Mouse (Mus musculus): ENCODE data around the gene Kdf1. TPM values are rescaled to one million over a fixed set of nuclear protein-coding genes. Genes with fewer than 3 reads are reported as not detected.

Kdf1 gene
- total RNA-seq (2015; ENCODE audit: low replicate concordance) (not detected in 2 replicates), total RNA-seq (2017; ENCODE audit: low replicate concordance) (not detected in 2 replicates)

DNA sequence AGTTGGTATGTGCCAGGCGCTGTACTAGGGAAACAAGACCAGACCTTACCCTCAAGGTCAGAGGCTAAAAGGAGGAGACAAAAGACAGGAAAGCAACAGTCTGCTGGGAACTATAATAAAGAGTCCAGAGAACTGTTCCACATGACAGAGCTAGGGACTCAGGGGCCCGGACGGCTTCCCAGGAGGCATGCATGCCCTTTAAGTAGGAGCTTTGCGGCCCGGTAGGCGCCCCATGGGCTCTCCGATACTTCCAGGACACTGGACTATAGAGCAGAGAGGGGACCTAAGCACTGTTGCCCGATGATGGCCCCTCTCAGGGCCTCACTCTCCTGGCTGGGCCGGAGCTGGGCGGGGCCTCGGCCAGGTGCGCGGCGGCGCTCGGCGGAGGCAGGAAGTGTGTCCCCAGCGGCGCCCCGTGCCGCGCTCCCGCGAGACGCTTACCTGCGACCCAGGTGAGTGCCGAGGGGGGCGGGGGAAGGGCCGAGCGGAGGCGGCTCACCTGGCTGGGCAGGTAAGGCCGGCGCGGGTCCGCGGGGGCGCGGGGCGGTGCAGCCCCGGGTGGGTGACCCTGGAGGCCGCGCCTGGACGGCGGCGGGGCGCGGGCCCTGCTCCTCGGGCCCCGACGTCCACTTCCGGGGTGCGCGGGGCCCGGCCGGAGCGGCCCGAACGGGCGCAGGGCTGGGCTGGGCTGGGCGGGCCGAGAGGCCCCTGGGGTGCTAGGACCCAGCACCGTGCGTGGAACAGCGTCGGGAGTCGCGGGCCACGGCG is at the start of gene Kdf1:
Kdf1 (plus strand) TSS at position 363 of the 768 bp plus-strand sequence.
- ATAC-seq (replicated peaks; ENCODE audit: low FRiP score, poor library complexity, severe bottlenecking): no peak

DNA sequence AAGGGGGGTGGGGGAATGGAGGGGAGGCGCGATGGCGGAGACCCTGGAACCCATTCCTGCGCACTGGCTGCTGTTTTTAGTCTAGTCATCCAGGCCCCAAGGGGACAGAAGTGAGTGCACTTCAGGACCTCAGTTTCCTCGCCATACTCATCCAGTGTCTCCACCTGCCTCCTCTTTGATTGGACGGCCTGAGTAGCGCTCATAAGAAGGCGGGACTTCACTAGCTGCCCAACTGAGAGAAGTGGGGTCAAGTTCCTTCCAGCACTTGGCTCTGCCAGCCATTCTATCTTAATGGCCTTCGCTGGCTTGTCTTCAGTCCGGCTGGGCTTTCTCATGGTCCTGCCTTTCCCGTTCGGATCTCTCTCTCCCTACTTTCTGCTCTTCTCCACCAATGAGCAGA is 49.6 kb upstream of the Kdf1 start:
- 0 out of 2 replicates have a peak, but pooled peaks have one; percentile 29 for ATAC-seq (replicated peaks; ENCODE audit: low FRiP score, poor library complexity, severe bottlenecking)

DNA sequence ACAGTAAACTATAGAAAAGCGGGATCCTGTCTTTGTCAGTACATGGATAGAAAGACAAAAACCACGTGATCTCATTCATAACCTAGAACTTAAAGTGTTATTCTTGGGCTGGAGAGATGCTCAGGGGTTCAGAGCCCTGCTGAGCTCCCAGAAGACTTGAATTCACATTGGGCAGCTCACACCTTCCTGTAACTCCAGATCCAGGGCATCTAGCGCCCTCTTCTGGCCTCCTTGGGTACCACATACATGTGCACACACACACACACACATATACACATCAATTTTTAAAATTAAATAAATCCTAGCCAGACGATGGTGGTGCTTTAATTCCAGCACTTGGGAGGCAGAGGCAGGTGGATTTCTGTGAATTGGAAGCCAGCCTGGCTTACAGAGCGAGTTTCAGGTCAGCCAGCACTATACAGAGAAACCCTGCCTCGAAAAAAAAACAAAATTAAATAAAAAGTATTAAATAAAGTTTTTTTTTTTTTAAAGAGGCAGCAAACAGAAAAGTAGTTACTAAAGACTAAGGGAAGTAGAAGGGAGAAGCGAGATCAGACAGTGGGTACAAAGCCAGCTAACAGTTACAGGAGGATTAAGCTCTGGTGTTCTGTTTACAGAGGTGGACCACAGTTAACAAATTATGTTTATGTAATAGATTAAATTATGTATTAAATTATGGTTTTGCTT is 47.5 kb upstream of the Kdf1 start:
- no peak for ATAC-seq (replicated peaks; ENCODE audit: low FRiP score, poor library complexity, severe bottlenecking)

DNA sequence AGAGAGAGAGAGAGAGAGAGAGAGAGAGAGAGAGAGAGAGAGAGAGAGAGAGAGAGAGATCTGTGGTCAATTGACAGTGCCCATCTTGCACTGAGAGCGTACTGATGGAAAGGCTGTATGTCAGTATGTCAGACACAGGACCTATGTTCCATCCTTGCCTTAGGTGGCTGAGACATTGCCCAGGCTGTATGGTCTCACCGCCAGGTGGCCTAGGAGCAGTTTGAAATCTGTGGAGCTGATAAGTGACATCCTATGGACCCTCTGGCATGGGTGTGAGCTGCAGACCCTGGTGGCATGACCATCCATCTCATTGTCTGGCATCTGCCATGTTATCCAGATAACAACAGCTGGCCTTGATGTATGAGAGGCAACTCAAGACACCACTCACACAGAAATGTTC is 44.9 kb upstream of the Kdf1 start:
- no peak for ATAC-seq (replicated peaks; ENCODE audit: low FRiP score, poor library complexity, severe bottlenecking)

DNA sequence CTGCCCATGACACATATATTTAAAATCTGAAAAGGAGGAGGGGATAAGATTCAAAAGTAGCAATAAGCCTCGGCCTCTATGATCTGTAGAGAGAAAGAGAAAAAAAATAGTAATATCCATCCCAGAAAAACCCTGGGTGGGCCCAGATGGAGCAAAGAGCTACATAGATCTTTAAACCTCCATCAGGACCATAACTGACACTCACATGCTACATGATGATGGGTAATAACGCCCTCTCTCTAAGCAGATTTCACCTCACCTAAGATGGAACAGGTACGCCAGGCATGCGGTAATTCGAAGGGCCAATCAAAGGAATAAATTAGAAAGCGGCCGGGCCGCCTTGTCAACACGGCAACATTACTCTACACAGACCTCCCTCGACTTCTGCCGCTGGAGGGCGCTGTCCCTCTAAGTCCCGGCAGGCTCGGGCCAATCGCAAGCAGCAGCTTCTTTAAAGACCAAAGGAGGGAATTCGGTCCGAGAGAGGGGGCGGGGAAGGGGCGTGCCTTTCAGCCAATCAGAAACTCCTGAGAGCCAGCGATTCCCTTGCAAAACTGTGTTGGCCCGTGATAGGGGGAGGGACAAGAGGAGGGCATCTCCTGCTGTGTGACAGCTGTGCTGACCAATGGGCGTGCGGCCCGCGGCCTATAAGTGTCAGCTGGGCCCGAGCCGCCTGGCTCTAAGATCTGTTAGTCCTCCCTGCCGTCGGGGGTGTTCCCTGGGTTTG is 39.1 kb upstream of the Kdf1 start, which contains the start of gene Tent5b:
Tent5b (plus strand) TSS at position 675 of the 727 bp plus-strand sequence.
- ATAC-seq (replicated peaks; ENCODE audit: low FRiP score, poor library complexity, severe bottlenecking): peak; percentile 92

DNA sequence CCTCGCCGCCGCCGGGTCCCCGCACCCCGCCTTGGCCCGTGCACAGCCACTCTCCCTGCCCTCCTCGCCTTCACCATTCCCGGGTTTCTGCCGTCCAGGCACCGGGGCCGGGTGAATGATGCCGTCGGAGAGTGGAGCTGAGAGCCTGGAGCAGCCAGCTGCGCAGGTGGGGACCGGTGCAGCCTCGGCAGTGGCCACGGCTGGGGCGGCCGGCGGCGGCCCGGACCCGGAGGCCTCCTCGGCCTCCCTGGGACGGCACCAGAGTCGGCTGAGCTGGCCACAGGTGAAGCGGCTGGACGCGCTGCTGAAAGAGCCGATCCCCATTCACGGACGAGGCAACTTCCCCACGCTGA is 38.6 kb upstream of the Kdf1 start:
- ATAC-seq (replicated peaks; ENCODE audit: low FRiP score, poor library complexity, severe bottlenecking): no peak

DNA sequence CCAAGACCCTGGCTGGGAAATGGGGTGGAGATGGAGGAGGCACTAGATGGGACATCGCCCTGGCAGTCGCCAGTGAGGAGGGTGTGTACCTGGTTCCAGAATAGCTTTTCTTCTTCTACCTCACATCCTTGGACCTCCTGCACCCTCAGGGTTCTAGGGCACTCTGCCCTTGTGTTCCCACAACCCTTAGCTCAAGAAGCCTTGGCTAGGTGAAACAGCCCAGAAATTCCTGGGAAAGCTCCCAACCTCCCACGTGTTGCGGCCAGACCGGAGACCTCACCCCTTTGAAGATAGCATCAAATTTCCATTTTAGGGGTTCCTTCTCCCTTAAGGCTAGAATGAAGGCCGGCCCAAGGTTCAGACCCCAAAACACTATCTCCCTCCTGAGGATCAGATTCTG is 38.0 kb upstream of the Kdf1 start:
- no peak for ATAC-seq (replicated peaks; ENCODE audit: low FRiP score, poor library complexity, severe bottlenecking)

DNA sequence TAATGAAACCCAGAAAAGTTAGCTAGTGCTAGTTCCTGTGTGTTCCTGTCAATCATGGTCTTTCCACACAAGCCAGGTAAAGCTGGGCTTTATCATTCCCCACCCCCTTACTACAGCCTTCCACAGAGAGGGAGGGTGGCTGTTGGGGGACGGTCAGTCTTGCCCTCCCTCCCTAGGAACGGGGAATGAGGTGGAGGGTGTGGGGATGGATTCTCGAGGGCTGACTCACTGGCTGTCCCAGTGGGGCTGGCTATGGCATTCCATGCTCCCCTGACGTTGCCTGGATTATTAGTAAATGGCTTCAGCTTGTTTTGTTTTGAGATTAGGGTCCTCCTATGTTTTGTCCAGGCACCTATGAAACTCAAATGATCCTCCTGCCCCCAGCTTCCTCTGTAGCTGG is 37.3 kb upstream of the Kdf1 start:
- no peak for ATAC-seq (replicated peaks; ENCODE audit: low FRiP score, poor library complexity, severe bottlenecking)

DNA sequence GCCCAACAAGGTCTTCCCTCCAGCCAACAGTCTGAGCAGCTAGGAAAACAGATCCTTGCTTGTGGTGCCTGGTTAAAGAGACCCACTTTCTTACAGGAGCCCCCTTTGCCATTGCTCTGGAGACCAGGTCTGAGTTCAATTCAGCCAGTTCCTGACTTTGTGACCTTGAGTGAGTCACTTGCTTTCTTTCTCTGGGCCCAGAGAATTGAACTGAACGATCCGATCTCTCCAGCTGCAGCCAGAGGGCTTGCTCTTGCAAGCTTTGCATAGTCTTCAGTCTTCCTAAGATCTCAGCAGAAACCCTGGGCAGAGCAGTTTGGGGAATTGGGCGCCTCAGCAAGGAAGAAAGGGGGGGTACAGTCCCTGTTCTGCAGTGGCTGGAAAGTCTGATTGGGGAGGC is 36.3 kb upstream of the Kdf1 start:
- no peak for ATAC-seq (replicated peaks; ENCODE audit: low FRiP score, poor library complexity, severe bottlenecking)

DNA sequence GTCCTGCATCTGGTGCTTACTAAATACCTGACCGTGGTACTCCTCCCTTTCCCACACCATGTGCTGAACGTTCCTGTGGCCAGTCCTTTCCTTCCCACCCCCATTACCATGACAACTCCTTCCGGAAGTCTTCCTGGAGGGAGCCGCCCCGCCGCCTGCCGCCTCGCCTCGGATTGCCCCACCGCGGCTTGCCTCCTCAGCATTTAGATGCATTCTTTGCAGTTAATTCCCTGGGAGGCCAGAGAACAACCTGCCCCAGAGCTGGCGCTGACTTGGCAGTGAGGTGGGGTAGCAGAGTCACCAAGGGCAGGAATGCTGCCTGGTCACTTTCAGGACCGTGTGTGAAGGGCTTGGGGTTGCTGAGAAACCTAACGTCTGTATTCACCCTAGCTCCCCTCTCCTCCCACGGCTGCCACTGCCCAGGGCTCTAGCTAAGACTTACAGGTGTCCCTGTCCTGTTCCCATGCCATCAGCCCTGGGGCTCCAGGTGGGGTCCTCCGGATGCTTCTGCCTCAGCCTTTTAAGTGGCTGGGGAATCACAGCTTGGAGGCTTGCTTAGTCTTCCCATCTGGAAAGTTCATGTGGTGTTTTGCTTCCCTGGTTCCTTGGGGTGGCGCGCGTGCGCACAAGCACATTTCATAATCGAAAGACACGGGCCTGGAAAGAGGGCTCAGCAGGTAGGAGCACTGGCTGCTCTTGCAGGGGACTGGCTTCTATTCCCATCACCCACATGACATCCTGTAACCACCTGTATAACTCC is 34.3 kb upstream of the Kdf1 start:
- ATAC-seq (replicated peaks; ENCODE audit: low FRiP score, poor library complexity, severe bottlenecking): no peak

DNA sequence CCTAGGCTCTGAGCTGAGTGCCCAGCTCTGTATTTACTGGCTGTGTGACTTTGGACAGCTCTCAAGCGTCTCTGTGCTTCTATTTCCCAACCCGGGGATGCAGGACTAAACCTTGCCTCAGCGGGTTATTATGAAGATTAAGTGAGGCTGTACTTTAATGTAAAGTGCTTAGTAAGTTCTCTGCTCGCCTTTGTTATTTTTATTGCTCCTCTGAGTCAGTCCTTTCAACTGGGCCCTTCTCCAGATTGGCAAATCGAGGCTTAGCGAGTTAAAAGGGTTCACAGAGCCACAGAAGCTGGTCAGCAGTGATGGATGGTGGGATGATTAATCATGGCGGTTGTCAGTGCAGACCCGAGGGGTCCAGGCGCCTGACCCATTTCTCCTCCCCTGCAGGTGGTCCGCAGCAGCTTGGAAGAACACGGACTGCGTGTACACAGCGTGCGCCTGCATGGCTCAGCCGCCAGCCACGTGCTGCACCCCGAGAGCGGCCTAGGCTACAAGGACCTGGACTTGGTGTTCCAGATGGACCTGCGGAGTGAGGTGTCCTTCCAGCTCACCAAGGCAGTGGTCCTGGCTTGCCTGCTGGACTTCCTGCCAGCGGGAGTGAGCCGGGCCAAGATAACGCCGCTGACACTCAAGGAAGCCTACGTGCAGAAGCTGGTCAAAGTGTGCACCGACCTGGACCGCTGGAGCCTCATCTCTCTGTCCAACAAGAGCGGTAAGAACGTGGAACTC is 32.9 kb upstream of the Kdf1 start:
- ATAC-seq (replicated peaks; ENCODE audit: low FRiP score, poor library complexity, severe bottlenecking): no peak

DNA sequence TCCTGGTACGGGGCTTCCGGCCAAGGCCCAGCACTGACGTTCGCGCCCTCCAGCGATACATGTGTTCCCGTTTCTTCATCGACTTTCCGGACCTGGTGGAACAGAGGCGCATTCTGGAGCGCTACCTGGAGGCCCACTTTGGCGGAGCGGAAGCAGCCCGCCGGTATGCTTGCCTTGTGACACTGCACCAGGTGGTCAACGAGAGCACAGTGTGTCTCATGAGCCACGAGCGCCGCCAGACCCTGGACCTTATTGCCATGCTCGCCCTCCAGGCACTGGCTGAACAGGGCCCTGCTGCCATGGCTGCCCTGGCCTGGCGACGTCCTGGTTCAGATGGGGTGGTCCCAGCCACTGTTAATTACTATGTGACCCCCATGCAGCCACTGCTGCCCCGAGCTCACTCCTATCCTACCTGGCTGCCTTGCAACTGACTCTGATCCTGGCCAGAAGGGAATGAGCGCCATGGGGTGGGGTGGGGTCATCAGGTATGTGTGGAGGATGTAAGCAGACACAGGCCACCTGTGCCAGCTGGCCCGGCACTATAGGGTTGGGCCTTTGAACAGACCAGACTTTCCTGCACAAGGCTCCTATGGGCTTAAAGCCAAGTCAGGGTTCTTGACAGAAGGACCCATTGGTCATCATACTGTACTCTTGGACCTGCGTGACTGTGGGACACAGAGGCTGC is 31.9 kb upstream of the Kdf1 start:
- ATAC-seq (replicated peaks; ENCODE audit: low FRiP score, poor library complexity, severe bottlenecking): no peak

DNA sequence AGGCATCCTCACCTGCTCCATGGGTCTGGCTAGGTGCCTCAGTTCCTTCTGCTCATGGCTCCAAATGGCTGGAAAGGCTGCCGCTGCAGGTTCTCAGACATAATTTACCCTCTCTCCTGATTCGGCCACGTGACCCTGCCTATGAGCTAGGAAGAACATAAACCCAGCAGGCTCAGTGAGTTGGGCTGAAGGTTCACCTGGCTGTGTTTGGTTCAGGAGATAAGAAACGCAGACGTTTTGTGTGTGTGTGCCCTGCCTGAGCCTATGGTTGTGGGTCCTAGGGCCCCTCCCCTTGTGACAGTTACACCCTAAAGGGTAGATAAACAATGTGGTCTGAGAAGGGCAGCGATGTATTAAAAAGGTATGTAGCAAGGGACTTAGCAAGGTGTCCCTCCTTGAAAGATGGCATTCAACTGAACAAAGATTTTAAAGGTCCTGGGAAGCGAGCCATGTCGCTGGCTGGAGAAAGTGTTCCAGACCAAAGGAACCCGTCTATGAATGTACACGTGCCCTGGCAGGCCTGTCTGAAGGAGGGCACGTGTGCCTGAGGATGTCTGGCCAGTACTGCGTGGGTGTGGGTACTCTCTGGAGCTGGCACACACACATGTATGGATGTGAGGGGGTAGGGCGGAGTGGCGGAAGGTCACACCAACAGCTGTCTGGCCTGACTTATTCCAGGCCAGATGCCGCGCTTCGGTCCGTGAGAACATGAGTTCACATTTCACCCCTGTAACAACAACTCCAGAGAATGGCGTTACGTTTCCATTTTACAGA is 30.0 kb upstream of the Kdf1 start:
- ATAC-seq (replicated peaks; ENCODE audit: low FRiP score, poor library complexity, severe bottlenecking): no peak

DNA sequence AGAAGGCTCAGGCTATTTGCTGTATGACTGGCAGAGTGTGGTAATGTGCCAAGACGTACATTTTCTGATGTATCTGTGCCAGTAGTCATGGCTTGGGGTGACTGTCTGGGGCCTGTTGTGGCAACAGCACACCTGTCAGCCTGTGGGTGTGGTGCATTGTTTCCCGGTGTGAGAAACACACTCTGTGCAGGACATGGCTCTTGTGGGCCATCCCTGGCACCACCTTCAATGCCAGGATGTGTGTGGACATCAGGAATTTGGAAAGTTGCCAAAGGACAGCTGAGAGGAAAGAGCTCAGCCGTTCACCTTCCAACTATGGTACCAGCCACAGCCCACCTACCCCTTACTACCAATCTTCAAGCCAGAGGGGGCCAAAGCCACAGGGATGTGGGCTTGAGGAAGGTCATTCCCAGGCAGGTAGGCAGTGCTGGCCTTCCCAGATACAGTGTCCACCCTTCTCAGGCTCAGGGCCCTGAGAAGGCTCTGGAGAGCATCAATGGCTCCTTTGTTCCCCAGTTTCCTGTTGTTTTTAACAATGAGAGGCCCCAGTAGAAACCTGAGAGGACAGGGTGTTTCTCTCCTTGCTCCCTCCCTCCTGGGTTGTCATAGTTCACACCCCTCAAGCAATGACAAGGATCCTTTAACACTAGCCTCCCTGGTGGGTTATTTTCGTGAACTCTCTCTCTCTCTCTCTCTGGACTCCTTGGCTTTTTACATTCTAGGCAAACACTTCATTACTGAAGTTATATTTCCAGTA is 29.1 kb upstream of the Kdf1 start:
- no peak for ATAC-seq (replicated peaks; ENCODE audit: low FRiP score, poor library complexity, severe bottlenecking)

DNA sequence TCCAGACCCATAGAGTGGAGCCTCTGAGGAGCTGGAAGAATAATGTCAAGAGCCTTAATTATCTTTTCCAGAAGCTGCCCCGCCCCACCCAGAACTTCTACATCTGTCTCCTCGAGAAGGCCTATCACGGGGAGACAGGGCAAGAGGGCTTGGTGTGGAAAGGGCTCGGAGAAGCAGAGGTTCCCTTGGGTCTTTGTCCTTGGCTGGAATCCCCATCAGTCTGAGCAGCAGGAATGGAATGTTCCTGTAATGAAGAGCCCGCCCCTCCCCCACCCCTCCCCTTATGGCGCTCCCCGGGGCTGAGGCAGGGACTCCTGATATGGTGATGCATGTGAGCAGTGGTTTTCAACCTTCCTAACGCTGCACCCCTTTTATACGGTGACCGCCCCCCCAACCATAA is 27.0 kb upstream of the Kdf1 start:
- ATAC-seq (replicated peaks; ENCODE audit: low FRiP score, poor library complexity, severe bottlenecking): no peak

DNA sequence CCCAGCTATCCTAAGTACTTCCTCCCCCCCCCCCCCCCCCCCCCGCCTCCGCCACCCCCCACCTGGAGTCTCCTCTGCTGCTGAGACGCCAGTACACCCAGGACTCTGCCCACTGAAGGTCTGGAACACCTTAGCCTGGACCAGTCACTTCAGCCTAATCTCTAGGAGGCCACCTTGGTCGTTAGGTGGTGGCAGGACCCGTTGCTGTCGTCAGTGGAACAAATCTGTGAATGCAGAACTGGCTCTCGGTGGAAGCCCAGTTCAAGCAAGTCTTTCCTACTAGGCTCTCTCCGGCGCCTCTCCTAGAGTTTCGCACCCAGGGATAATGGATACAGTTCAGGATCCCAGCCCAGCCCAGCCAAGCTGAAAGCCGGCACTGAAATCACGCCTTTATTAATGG is 24.9 kb upstream of the Kdf1 start:
- ATAC-seq (replicated peaks; ENCODE audit: low FRiP score, poor library complexity, severe bottlenecking): no peak

DNA sequence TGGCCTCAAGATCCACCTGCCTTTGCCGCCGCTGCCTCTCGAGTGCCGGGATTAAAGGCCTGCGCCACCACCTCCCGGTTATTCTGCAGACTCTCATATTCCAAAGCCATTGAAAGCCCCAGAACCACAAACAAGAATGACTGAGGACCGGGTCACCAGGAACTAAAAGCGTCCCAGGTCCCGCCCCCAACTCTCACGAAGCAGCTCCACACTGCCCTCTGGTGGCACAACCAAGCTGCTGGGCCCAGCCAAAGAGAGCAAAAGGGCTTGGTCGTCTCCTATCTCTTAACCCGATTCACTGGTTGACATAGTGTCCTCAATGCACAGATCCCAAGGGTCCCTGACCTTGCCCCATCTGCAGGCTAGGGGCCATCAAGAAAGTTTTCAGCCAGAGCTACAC is 24.3 kb upstream of the Kdf1 start:
- peak; percentile 70 for ATAC-seq (replicated peaks; ENCODE audit: low FRiP score, poor library complexity, severe bottlenecking)
